Mouse (Mus musculus) 416B (cell line): ENCODE measurements at regions not wholly inside any gene's neighbourhood (a gene's known extent, or its start where the extent isn't known, plus 50 kb on each side); places are given as distances from the start of the nearest gene placed in this dataset.
"Not testable (repeated sequence)": the region's sequence is repeated elsewhere in the genome, so short reads cannot be mapped to it uniquely, and the experiment has no call there.

Source experiments
- DNase-seq: peaks from one replicate; pipeline ENCODE4 v3.0.0; 2011; ENCODE audit warnings: low read depth

- no peak for DNase-seq
Measured at GRCm38 (mm10) chr14:15872013-15872412, 377.1 kb upstream of the Ngly1 start.

GRCm38 (mm10) chr14:15880146-15880545, 368.9 kb upstream of the Ngly1 start:
- no peak for DNase-seq

DNA sequence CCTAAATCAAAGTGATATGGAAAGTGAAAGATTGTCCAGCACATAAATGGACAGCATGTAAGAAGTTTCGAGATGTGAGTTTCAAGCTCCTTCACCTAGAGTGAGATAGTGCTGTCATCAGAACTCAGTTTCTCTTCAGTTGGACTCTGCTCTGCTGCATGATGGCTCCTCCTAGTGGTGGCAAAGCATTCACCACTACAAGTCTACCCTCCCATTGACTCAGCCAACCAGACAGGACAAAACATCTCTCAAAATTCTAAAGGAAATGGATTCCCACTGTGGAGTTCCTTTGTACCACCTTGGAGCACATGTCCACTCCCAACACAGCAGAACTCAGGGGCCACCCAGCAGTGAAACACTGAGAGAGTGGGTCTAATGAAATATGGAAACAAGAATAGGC, 367.8 kb upstream of the Ngly1 start:
- peak; percentile 45 for DNase-seq

GRCm38 (mm10) chr14:15884641-15885340, 364.3 kb upstream of the Ngly1 start:
- no peak for DNase-seq

GRCm38 (mm10) chr14:15897098-15897497, 352.0 kb upstream of the Ngly1 start:
- no peak for DNase-seq

DNA sequence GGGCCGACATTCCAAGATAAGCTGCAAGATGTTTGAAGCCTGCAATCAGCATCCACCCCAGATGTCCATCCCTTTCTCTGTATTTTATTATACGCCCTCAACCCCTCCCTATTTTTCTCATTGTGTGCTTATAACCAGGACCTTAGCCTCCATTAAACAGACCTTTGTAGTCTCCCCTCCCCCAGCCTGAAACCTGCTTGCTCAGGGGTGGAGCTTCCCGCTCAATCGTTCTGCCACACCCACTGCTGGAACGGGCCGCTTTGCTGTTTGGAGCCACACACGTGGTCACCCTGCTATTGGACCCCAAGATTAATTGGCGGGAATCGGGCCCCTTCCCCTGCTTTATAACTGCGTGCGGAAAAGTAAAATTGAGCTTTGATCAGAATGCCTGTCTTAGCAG, 342.7 kb upstream of the Ngly1 start:
- not testable (repeated sequence) for DNase-seq

DNA sequence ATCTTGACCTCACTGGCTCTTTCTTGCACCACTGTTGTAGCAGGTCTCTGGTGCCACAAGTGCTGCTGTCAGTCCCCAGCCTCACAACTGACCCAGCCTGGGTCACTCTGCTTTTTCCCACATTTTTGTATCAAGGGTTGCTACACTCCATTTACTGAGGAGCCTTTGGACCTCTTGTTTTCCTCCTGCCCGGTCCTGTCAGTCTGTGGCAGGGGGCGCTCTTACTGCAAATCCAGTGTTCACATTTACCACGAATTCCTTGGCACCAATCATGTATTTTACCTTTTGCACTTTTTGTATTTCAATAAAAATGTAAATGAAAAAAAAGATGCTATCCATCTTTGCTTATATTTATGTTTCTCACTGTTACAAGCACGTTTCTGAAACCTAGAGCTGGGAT, 335.9 kb upstream of the Ngly1 start:
- DNase-seq = not testable (repeated sequence)

- no peak for DNase-seq
Measured at GRCm38 (mm10) chr14:15914176-15914575, 334.9 kb upstream of the Ngly1 start.

- not testable (repeated sequence) for DNase-seq
Measured at GRCm38 (mm10) chr14:15924676-15925075, 324.4 kb upstream of the Ngly1 start.

GRCm38 (mm10) chr14:15934729-15935128, 314.4 kb upstream of the Ngly1 start:
- DNase-seq = no peak

- no peak for DNase-seq
Measured at GRCm38 (mm10) chr14:15970321-15970720, 278.8 kb upstream of the Ngly1 start.

GRCm38 (mm10) chr14:15970767-15971166, 278.3 kb upstream of the Ngly1 start:
- no peak for DNase-seq

GRCm38 (mm10) chr14:15971306-15971705, 277.8 kb upstream of the Ngly1 start:
- DNase-seq = no peak

- no peak for DNase-seq
Measured at GRCm38 (mm10) chr14:15977366-15977765, 271.7 kb upstream of the Ngly1 start.

DNA sequence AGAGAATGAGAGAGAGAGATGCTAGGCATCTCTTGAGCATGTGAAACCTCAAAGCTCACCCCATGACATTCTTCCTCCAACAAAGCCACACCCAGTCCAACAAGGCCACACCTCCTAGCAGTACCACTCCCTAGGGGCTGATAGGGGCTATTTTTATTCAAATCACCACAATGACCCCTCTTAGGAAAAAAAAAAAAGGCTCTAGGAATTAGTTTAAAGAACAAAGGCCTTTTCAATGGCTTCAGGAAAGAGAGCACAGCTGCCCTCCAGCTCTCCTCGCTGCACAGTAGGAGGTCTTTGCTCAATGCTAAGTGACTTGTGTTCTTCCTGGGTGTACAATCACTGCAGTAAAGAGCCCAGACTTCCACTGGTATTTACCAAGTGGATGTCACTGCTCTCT, 270.8 kb upstream of the Ngly1 start:
- no peak for DNase-seq

- DNase-seq = no peak
Measured at GRCm38 (mm10) chr14:16005409-16005808, 243.7 kb upstream of the Ngly1 start.

- no peak for DNase-seq
Measured at GRCm38 (mm10) chr14:16006968-16007367, 242.1 kb upstream of the Ngly1 start.

DNA sequence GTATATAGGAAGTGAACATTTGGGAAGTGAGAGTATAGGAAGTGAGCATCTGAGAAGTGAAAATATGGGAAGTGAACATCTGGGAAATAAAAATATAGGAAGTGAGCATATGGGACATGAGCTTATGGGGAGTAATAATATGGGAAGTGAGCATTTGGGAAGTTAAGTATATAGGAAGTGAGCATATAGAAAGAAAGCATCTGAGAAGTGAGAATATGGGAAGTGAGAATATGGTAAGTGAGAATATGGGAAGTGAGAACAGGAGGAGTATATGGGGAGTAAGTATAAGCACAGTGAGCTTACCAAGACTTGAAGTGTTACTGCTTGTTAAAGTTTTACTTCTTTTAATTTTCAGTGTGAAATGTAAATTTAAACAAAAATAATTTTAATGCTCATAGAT, 239.3 kb upstream of the Ngly1 start:
- no peak for DNase-seq

DNA sequence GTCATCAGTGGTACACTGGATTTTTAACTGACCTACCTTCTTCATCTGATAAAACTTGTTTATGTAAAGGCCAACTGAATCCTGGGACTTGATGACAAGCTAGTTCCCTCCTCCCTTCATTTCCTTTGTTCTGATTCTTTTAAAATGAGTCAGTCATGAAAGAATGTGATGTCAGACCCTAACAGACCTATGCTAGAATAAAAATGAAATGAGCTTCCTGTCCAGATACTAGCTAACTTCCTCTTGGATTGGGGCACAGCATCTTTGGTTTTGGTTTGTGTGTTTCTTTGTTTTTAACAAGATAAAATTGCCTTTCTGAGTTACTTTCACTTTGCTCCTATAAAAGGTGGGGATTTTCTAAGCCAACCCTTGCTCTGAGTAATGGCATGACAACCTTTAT, 225.2 kb upstream of the Ngly1 start:
- no peak for DNase-seq

DNA sequence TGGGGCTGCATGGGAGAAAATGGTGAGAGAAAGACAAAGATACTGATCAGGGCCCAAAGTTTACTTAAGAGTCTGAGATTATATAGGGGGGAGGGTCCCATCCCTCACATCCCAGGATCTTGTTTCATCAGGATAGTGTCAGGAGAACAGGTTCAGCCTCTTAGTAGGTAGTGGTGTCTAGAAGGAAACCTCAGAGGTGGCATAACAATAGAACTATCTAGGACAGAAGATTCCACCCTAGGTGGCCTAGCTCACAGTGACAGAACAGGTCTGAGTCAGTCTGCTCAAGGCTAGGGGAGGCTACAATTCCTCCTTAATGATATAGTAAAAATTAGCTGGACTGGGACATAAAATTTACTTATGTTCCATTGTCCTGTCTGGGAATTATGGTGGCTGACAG, 211.3 kb upstream of the Ngly1 start:
- DNase-seq = no peak

DNA sequence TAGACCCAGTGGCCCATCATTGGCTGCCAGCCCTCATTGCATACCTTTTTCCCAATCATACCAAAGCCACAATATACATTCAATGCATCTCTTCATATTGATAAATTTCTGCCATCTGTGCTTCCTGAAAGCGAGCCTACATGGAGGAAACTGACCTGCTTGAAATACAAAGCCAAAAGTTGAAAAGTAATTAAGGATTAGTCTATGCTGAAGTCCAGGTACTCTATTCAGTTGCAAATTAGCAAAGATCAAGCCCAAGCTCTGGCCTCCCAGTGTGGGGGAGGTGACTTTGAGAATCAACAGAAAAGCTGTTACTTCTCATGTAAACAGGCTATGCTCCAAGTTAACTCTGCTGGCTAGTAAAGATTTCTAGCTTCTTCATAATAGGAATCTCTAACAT, 210.7 kb upstream of the Ngly1 start:
- DNase-seq = no peak

DNA sequence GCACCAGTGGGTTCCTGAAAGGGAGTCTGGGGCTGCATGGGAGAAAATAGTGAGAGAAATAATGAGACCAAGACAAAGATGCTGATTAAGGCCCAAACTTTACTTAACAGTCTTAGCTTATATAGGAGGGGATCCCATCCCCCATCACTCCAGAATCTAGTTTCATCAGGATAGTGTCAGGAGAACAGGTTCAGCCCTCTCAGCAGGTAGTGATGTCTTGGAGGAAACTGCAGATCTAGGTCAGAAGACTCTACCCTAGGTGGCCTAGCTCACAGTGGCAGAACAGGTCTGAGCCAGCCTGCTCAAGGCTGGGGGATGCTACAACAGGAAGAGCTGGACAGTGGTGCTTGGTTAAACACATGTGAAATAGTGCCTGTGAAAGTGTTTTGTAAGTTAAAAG, 204.6 kb upstream of the Ngly1 start:
- no peak for DNase-seq

GRCm38 (mm10) chr14:16072534-16072933, 176.5 kb upstream of the Ngly1 start:
- not testable (repeated sequence) for DNase-seq

- no peak for DNase-seq
Measured at GRCm38 (mm10) chr14:16074089-16074488, 175.0 kb upstream of the Ngly1 start.
